Mouse (Mus musculus): ENCODE measurements at regions not wholly inside any gene's neighbourhood (a gene's known extent, or its start where the extent isn't known, plus 50 kb on each side); places are given as distances from the start of the nearest gene placed in this dataset.

GRCm38 (mm10) chr14:24873406-24873805 is 386.5 kb downstream of the Rps24 start:
- Histone ChIP-seq H3K36me3 (ENCODE audit: control insufficient read depth, insufficient read depth, low read length, poor library complexity, severe bottlenecking) (no peaks in the 10 kb centered on the region), H3K27me3 (ENCODE audit: control insufficient read depth, insufficient read depth, low read length, poor library complexity, severe bottlenecking) (no peaks in the 10 kb centered on the region), H3K9me3 (replicated peaks; ENCODE audit: control insufficient read depth, insufficient read depth, low read length, poor library complexity, severe bottlenecking) (no peaks in the 10 kb centered on the region), H3K4me1 (ENCODE audit: control insufficient read depth, insufficient read depth, low read length) (no peaks in the 10 kb centered on the region), H3K27ac (ENCODE audit: insufficient read depth, low read length) (no peak overlapping the region), H3K9ac (ENCODE audit: low read depth, poor library complexity, severe bottlenecking) (no peak overlapping the region), H3K4me3 (ENCODE audit: low read depth, low read length) (no peak overlapping the region)
- TF ChIP-seq EP300 (IDR thresholded peaks at IDR 0.05; ENCODE audit: insufficient read depth, low read depth, low read length) = no peak
- TF ChIP-seq CTCF (IDR thresholded peaks at IDR 0.05; ENCODE audit: low read depth, low read length) = no peak
- TF ChIP-seq POLR2A (IDR thresholded peaks at IDR 0.05; ENCODE audit: insufficient read depth, low read length) = no peak

- Histone ChIP-seq H3K4me1 (ENCODE audit: control insufficient read depth, insufficient read depth, low read length) (no peaks in the 10 kb centered on the region), H3K27me3 (ENCODE audit: control insufficient read depth, insufficient read depth, low read length, poor library complexity, severe bottlenecking) (no peaks in the 10 kb centered on the region), H3K36me3 (ENCODE audit: control insufficient read depth, insufficient read depth, low read length, poor library complexity, severe bottlenecking) (no peaks in the 10 kb centered on the region), H3K4me3 (ENCODE audit: low read depth, low read length) (no peak overlapping the region), H3K27ac (ENCODE audit: insufficient read depth, low read length) (no peak overlapping the region), H3K9me3 (replicated peaks; ENCODE audit: control insufficient read depth, insufficient read depth, low read length, poor library complexity, severe bottlenecking) (no peaks in the 10 kb centered on the region), H3K9ac (ENCODE audit: low read depth, poor library complexity, severe bottlenecking) (no peak overlapping the region)
- TF ChIP-seq POLR2A (IDR thresholded peaks at IDR 0.05; ENCODE audit: insufficient read depth, low read length) (no peak), EP300 (IDR thresholded peaks at IDR 0.05; ENCODE audit: insufficient read depth, low read depth, low read length) (no peak), CTCF (IDR thresholded peaks at IDR 0.05; ENCODE audit: low read depth, low read length) (no peak)
These were observed 387.7 kb downstream of the Rps24 start for GRCm38 (mm10) chr14:24874426-24875155.

GRCm38 (mm10) chr14:24875156-24875545 is 388.2 kb downstream of the Rps24 start:
- Histone ChIP-seq H3K36me3 (ENCODE audit: control insufficient read depth, insufficient read depth, low read length, poor library complexity, severe bottlenecking) (no peaks in the 10 kb centered on the region), H3K4me3 (ENCODE audit: low read depth, low read length) (no peak overlapping the region), H3K4me1 (ENCODE audit: control insufficient read depth, insufficient read depth, low read length) (no peaks in the 10 kb centered on the region), H3K27ac (ENCODE audit: insufficient read depth, low read length) (no peak overlapping the region), H3K9me3 (replicated peaks; ENCODE audit: control insufficient read depth, insufficient read depth, low read length, poor library complexity, severe bottlenecking) (no peaks in the 10 kb centered on the region), H3K27me3 (ENCODE audit: control insufficient read depth, insufficient read depth, low read length, poor library complexity, severe bottlenecking) (no peaks in the 10 kb centered on the region), H3K9ac (ENCODE audit: low read depth, poor library complexity, severe bottlenecking) (no peak overlapping the region)
- TF ChIP-seq CTCF (IDR thresholded peaks at IDR 0.05; ENCODE audit: low read depth, low read length) = no peak
- no peak for TF ChIP-seq EP300 (IDR thresholded peaks at IDR 0.05; ENCODE audit: insufficient read depth, low read depth, low read length)
- no peak for TF ChIP-seq POLR2A (IDR thresholded peaks at IDR 0.05; ENCODE audit: insufficient read depth, low read length)

GRCm38 (mm10) chr14:24875934-24876333 is 389.0 kb downstream of the Rps24 start:
- H3K27ac ChIP-seq (ENCODE audit: insufficient read depth, low read length) = no peak overlapping the region
- TF ChIP-seq EP300 (IDR thresholded peaks at IDR 0.05; ENCODE audit: insufficient read depth, low read depth, low read length) = no peak
- TF ChIP-seq CTCF (IDR thresholded peaks at IDR 0.05; ENCODE audit: low read depth, low read length) = no peak
- TF ChIP-seq POLR2A (IDR thresholded peaks at IDR 0.05; ENCODE audit: insufficient read depth, low read length) = no peak

GRCm38 (mm10) chr14:24876508-24876907 is 389.6 kb downstream of the Rps24 start:
- TF ChIP-seq POLR2A (IDR thresholded peaks at IDR 0.05; ENCODE audit: insufficient read depth, low read length) (no peak), CTCF (IDR thresholded peaks at IDR 0.05; ENCODE audit: low read depth, low read length) (no peak), EP300 (IDR thresholded peaks at IDR 0.05; ENCODE audit: insufficient read depth, low read depth, low read length) (no peak)
- no peak overlapping the region for H3K9ac ChIP-seq (ENCODE audit: low read depth, poor library complexity, severe bottlenecking)
- no peak overlapping the region for H3K4me3 ChIP-seq (ENCODE audit: low read depth, low read length)
- H3K36me3 ChIP-seq (ENCODE audit: control insufficient read depth, insufficient read depth, low read length, poor library complexity, severe bottlenecking) = no peaks in the 10 kb centered on the region
- no peaks in the 10 kb centered on the region for H3K27me3 ChIP-seq (ENCODE audit: control insufficient read depth, insufficient read depth, low read length, poor library complexity, severe bottlenecking)
- no peak overlapping the region for H3K27ac ChIP-seq (ENCODE audit: insufficient read depth, low read length)
- no peaks in the 10 kb centered on the region for H3K9me3 ChIP-seq (replicated peaks; ENCODE audit: control insufficient read depth, insufficient read depth, low read length, poor library complexity, severe bottlenecking)
- no peaks in the 10 kb centered on the region for H3K4me1 ChIP-seq (ENCODE audit: control insufficient read depth, insufficient read depth, low read length)

More at GRCm38 (mm10) chr14:24875934-24876333, 389.0 kb downstream of the Rps24 start:
- no peaks in the 10 kb centered on the region for H3K27me3 ChIP-seq (ENCODE audit: control insufficient read depth, insufficient read depth, low read length, poor library complexity, severe bottlenecking)
- H3K9me3 ChIP-seq (replicated peaks; ENCODE audit: control insufficient read depth, insufficient read depth, low read length, poor library complexity, severe bottlenecking) = no peaks in the 10 kb centered on the region
- no peak overlapping the region for H3K9ac ChIP-seq (ENCODE audit: low read depth, poor library complexity, severe bottlenecking)
- no peaks in the 10 kb centered on the region for H3K36me3 ChIP-seq (ENCODE audit: control insufficient read depth, insufficient read depth, low read length, poor library complexity, severe bottlenecking)
- H3K4me3 ChIP-seq (ENCODE audit: low read depth, low read length) = no peak overlapping the region
- no peaks in the 10 kb centered on the region for H3K4me1 ChIP-seq (ENCODE audit: control insufficient read depth, insufficient read depth, low read length)

- Histone ChIP-seq H3K4me1 (ENCODE audit: control insufficient read depth, insufficient read depth, low read length) (no peaks in the 10 kb centered on the region), H3K9me3 (replicated peaks; ENCODE audit: control insufficient read depth, insufficient read depth, low read length, poor library complexity, severe bottlenecking) (no peaks in the 10 kb centered on the region), H3K27me3 (ENCODE audit: control insufficient read depth, insufficient read depth, low read length, poor library complexity, severe bottlenecking) (no peaks in the 10 kb centered on the region), H3K4me3 (ENCODE audit: low read depth, low read length) (no peak overlapping the region), H3K36me3 (ENCODE audit: control insufficient read depth, insufficient read depth, low read length, poor library complexity, severe bottlenecking) (no peaks in the 10 kb centered on the region), H3K9ac (ENCODE audit: low read depth, poor library complexity, severe bottlenecking) (no peak overlapping the region), H3K27ac (ENCODE audit: insufficient read depth, low read length) (no peak overlapping the region)
- TF ChIP-seq EP300 (IDR thresholded peaks at IDR 0.05; ENCODE audit: insufficient read depth, low read depth, low read length) (no peak), POLR2A (IDR thresholded peaks at IDR 0.05; ENCODE audit: insufficient read depth, low read length) (no peak)
These were observed 390.9 kb downstream of the Rps24 start for GRCm38 (mm10) chr14:24877853-24878252.
